Mouse (Mus musculus): ENCODE results near the gene Fam214b. TPM values are rescaled to one million over a fixed set of nuclear protein-coding genes. Genes with fewer than 3 reads are reported as not detected.
A peak's percentile ranks its signal among the peaks of the same experiment; 100 is the strongest.

Fam214b gene
- total RNA-seq (2021): 10 to 100 TPM; 22.1 to 30.6 TPM
- long read RNA-seq, experiment 1, partial matches to known transcripts: 3 of 14 reads
- long read RNA-seq, experiment 1, other reads (novel, unspliced or antisense): 2 of 14 reads
- long read RNA-seq, experiment 2, partial matches to known transcripts: 2 of 15 reads
- long read RNA-seq, experiment 2, other reads (novel, unspliced or antisense): 7 of 15 reads

GRCm38 (mm10) chr4:43045659-43046302, at the start of gene Fam214b:
Gene Fam214b (minus strand): TSS chr4:43046220.
- intact Hi-C loops (cut with DNase I): loop anchor here (2.0 to 5.0 kb wide), 2 partner anchors 69 to 377 kb away; no protein-coding TSS in a partner anchor
- peak; percentile 99 for DNase-seq

GRCm38 (mm10) chr4:43091183-43091582, 45.2 kb upstream of the Fam214b start:
- DNase-seq: no peak
- intact Hi-C loops (cut with DNase I): no loop called here

DNA sequence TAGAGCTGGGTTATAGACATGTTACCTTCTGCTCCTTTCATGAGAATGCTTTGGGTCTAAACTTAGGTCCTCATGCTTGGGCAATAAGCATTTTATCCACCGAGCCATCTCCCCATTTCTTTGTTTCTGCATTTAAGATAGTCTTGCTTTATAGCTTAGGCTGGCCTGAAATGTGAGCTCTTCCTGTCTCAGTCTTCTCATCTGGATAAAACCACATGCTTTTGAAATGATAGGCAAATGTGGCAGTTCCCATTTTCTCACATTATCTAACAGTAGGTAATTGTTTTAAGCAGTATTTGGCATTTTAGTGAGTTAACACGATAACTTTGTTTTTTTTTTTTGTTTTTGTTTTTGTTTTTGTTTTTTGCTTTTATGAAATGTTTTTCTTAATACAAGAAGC, 43.9 kb upstream of the Fam214b start:
- no peak for DNase-seq
- intact Hi-C loops (cut with DNase I): no loop called here

GRCm38 (mm10) chr4:43082458-43082857, 36.4 kb upstream of the Fam214b start:
- intact Hi-C loops (cut with DNase I): no loop called here
- DNase-seq: no peak

DNA sequence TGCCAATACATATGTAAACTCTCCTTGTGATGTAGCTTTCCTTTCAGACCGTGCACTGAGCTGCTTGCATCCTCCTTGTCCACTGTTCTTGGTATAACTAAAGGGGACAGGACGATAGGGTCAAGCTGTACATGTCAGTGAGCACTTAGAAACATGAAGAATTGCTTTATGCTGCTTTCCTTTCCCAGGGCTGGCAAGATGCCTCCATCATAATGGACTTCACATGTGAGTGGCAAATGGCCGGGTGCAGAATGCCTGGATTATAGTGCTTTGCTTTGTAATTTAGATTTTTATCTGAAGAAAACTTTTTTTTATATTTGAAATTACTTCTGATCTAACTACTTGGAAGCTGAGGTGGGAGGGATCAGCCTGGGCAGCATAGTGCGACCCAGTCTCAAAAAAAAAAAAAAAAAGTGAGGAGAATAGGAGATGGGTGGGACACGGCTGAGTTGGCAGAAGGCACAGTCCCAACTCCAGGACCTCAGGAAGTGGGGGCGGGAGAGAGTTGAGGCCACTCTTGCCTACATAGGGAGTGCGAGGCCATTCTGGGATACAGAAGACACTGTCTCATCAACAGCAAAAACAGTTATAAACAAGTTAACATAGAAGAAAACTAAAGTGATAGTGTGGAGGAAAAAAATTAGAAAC, 32.2 kb upstream of the Fam214b start:
- intact Hi-C loops (cut with DNase I): no loop called here
- DNase-seq: no peak

- no peak for DNase-seq
- intact Hi-C loops (cut with DNase I): no loop called here
Observed at GRCm38 (mm10) chr4:43074923-43075322, 28.9 kb upstream of the Fam214b start.

GRCm38 (mm10) chr4:43065471-43065870, 19.5 kb upstream of the Fam214b start:
- intact Hi-C loops (cut with DNase I): no loop called here
- no peak for DNase-seq

GRCm38 (mm10) chr4:43060286-43060685, 14.3 kb upstream of the Fam214b start:
- intact Hi-C loops (cut with DNase I): no loop called here
- no peak for DNase-seq

GRCm38 (mm10) chr4:43059697-43060096, 13.7 kb upstream of the Fam214b start:
- no peak for DNase-seq
- intact Hi-C loops (cut with DNase I): no loop called here

GRCm38 (mm10) chr4:43058753-43059654, 13.0 kb upstream of the Fam214b start, which contains the start of gene Unc13b:
Gene Unc13b (plus strand): TSS chr4:43058953.
- intact Hi-C loops (cut with DNase I): no loop called here
- peak; percentile 70 to 81 for DNase-seq

GRCm38 (mm10) chr4:43058392-43058752, 12.4 kb upstream of the Fam214b start:
- intact Hi-C loops (cut with DNase I): no loop called here
- DNase-seq: no peak

DNA sequence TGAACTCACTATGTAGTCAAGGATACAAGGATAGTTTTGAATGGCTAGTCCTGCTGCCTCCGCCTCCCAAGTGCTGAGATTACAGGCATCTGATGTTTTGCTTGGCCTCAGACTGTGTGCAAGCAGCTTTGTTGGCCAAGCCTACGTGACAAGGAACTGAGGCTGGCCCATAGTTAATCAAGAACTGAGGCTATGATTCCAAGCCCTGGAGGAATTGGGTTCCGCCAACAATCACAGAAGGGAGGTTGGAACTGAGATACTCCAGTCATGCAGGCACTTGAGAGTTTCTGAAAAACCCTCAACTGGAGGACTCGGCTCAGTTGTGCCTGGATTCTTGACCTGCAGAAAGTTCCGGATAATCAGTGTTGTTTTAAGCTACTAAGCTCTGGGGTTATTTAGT, 11.6 kb upstream of the Fam214b start:
- DNase-seq: no peak
- intact Hi-C loops (cut with DNase I): no loop called here

DNA sequence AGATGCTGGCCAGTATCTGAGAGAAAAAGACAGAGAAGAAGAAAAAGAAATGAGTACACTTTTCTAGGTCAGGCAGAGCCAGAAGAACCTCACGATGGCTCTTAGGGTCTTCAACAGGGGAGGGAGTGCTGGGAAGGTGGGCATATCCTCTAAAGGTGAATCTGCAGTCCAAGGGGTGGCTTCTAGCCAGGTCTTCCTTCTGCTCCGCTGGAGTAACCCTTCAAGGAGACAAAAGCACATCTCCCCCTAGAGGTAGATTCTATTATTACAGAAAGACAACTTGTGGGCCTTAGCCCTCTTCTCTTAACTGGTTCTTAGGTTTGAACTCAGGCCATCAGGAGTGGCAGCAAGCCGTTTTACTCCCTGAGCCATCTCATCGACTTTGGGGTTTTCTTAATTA, 6.6 kb upstream of the Fam214b start:
- intact Hi-C loops (cut with DNase I): no loop called here

GRCm38 (mm10) chr4:43047231-43047630, 1.2 kb upstream of the Fam214b start:
- peak in 1 of 2 experiments; percentile 66 for DNase-seq
- intact Hi-C loops (cut with DNase I): loop anchor here (2.0 to 5.0 kb wide), 2 partner anchors 68 to 375 kb away; no protein-coding TSS in a partner anchor

More for the DNA sequence above, 6.6 kb upstream of the Fam214b start:
- DNase-seq: no peak

DNA sequence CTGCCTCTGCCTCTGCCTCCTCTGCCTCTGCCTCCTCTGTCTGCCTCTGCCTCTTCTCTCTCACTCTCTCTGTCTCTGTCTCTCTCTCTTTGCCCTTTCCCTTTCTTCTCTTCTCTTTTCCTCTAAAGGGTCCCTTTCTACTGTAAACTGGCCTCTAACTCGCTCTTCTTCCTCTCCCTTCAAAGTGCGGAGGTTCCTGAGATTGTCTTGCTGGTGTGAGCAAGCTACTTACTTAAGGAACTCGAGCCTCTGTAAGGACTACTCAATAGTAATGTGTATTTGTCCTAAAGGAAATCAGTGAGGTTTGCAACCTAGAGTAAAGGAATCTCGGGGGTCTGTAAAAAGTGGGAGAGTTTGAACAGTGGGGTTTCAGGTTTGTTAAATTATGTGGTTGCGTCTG, 587 bp upstream of the Fam214b start:
- no peak for DNase-seq
- intact Hi-C loops (cut with DNase I): loop anchor here (2.0 to 5.0 kb wide), 2 partner anchors 68 to 376 kb away; no protein-coding TSS in a partner anchor

DNA sequence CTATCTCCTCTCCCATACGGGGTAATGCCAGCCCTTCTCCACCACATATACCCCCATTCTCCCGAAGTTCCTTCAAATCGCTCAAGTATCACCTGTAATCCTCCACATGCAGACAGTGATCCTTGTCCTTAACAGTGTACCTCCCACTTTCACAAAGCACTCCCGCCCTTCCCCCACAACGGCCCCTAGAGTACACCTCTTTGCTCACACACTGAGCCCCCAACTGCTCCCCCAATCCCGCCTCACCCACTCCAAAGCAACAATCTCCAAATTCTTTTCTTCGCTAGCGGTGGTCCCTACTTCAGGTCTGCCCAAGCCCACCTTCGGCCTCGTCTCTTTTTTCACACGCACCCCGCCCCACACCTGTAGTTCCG, 748 bp downstream of the Fam214b start:
- intact Hi-C loops (cut with DNase I): loop anchor here (5.0 kb wide), 1 partner anchor 377 kb away; no protein-coding TSS in a partner anchor
- DNase-seq: no peak

DNA sequence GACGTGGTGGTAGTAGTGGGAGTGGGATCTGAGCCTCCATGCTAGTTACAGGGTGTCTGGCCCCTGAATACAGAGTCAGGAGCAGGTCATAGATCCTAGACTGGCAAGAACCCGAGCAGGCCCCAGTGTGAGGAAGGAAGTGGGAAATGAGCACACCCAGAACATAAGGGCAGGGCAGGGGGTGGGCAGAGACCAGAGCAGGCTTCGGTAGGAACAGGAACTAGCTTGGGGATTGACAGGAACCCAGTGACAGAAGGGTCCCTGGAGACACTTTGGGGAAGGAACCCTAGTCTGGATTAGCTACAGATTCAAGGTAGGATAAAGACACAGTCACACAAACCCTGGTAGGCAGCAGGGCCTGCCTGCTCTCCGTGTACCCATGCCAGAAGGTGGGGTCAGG, 1.3 kb downstream of the Fam214b start:
- intact Hi-C loops (cut with DNase I): loop anchor here (5.0 kb wide), 1 partner anchor 378 kb away; no protein-coding TSS in a partner anchor

GRCm38 (mm10) chr4:43043644-43044357, 2.2 kb downstream of the Fam214b start:
- DNase-seq: peak in 1 of 2 experiments; percentile 31
- intact Hi-C loops (cut with DNase I): no loop called here

More for the DNA sequence above, 1.3 kb downstream of the Fam214b start:
- DNase-seq: no peak

DNA sequence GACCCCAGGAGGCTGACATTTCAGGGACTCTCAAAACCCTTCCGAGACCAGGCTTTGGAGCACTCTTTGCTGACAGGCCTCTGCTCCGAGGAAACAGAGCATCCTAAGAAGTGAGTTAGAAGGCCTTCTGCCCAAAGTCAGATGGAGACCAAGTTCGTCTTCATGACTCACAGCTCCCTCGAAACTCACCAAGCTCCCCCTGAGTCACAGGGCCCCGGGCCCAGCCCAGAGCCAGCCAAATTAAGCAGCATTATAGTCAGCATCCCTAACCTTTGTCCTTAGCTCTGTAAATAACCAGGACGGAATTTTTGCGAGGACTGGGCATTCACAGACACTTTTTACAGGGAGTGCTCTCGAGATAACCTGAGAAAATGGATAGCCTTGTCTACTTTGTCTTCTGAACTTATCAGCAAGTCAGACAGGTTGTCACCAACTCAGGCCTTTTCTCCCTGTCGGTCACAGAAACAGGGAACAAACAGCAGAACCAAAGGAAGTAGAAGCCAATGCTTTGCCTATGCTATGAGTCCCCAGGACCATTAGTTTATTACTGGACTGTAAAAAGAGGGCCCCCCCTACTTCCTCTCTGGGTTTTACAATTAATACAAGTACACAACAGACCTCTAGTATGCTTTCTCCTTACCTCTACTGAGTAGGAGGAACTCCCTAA, 5.0 kb downstream of the Fam214b start:
- no peak for DNase-seq
- intact Hi-C loops (cut with DNase I): no loop called here
